Mouse (Mus musculus) spleen, adult 12 weeks (tissue): ENCODE results near the gene Cdc37l1.

Source experiments
- DNase-seq: peaks from one replicate; pipeline ENCODE4 v3.0.0; 2022; ENCODE audit warnings: low spot score

Cdc37l1 gene

GRCm38 (mm10) chr19:29008069-29008706, 18.0 kb downstream of the Cdc37l1 start:
- DNase-seq, result no peak

- no peak for DNase-seq
Observed at GRCm38 (mm10) chr19:29009046-29009445, 18.9 kb downstream of the Cdc37l1 start.

GRCm38 (mm10) chr19:29011355-29011990, 21.3 kb downstream of the Cdc37l1 start:
- no peak for DNase-seq

GRCm38 (mm10) chr19:29014466-29015055, 24.4 kb downstream of the Cdc37l1 start:
- DNase-seq, result no peak

- no peak for DNase-seq
Observed at GRCm38 (mm10) chr19:29015410-29016203, 25.5 kb downstream of the Cdc37l1 start.

GRCm38 (mm10) chr19:29016204-29016765, 26.1 kb downstream of the Cdc37l1 start:
- DNase-seq, result no peak

GRCm38 (mm10) chr19:29016786-29017185, 26.6 kb downstream of the Cdc37l1 start:
- DNase-seq, result no peak

- DNase-seq, result no peak
Observed at GRCm38 (mm10) chr19:29019647-29020046, 29.5 kb downstream of the Cdc37l1 start.

GRCm38 (mm10) chr19:29021754-29022345, 31.7 kb downstream of the Cdc37l1 start:
- DNase-seq, result no peak

GRCm38 (mm10) chr19:29024391-29024947, 34.3 kb downstream of the Cdc37l1 start:
- DNase-seq, result no peak

GRCm38 (mm10) chr19:29031788-29032187, 41.6 kb downstream of the Cdc37l1 start:
- DNase-seq, result no peak

GRCm38 (mm10) chr19:29032662-29033061, 42.5 kb downstream of the Cdc37l1 start:
- DNase-seq, result no peak

GRCm38 (mm10) chr19:29037026-29037425, 46.9 kb downstream of the Cdc37l1 start:
- DNase-seq, result no peak

GRCm38 (mm10) chr19:29037541-29037940, 47.4 kb downstream of the Cdc37l1 start:
- no peak for DNase-seq

GRCm38 (mm10) chr19:29039334-29039733, 49.2 kb downstream of the Cdc37l1 start:
- no peak for DNase-seq

GRCm38 (mm10) chr19:29040206-29040605, 50.1 kb downstream of the Cdc37l1 start:
- DNase-seq, result no peak

GRCm38 (mm10) chr19:29042143-29042542, 52.0 kb downstream of the Cdc37l1 start:
- DNase-seq, result no peak

GRCm38 (mm10) chr19:29042647-29043046, 52.5 kb downstream of the Cdc37l1 start:
- no peak for DNase-seq

GRCm38 (mm10) chr19:29044353-29044768, 54.2 kb downstream of the Cdc37l1 start:
- DNase-seq, result no peak

GRCm38 (mm10) chr19:29045369-29045768, 55.2 kb downstream of the Cdc37l1 start:
- DNase-seq, result no peak

- no peak for DNase-seq
Observed at GRCm38 (mm10) chr19:29045956-29046650, 56.0 kb downstream of the Cdc37l1 start.
